Mouse (Mus musculus): ENCODE results near the gene Ppip5k2.

DNA sequence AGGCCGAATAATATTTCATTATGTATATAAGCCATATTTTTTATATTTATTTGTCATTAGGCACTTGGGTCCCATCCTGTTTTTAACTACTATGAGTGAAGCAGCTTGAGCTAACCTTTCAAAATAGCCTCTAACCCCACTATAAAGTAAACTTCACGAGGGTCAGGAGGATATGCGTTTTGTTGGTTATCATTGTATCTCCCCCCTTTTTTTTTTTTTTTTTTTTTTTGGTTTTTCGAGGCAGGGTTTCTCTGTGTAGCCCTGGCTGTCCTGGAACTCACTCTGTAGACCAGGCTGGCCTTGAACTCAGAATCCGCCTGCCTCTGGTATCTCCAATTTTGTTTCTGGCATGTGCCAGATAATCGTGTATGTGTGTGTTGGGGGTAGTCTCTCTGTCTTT lies 3.2 kb upstream of the Ppip5k2 start:
- no peak for TF ChIP-seq CTCF (IDR thresholded peaks at IDR 0.05)
- TF ChIP-seq EP300 (IDR thresholded peaks at IDR 0.05), result no peak

Measured in lung, postnatal 0 days (tissue).